Mouse (Mus musculus) megakaryocyte, embryonic 14.5 days (primary cell): ENCODE measurements around the gene Cenph. TPM values are rescaled to one million over a fixed set of nuclear protein-coding genes. Genes with fewer than 3 reads are reported as not detected.

Source experiments
- H3K27me3 ChIP-seq: replicated peaks from 2 replicates; pipeline ENCODE3; 2012; ENCODE audit warnings: inconsistent platforms
- H3K36me3 ChIP-seq: replicated peaks from 2 replicates; pipeline ENCODE3; 2012; ENCODE audit warnings: low read length, inconsistent platforms, mixed read lengths
- H3K4me1 ChIP-seq: 2 replicates; pipeline ENCODE4 v1.6.1; 2012; ENCODE audit warnings: inconsistent platforms
- H3K4me3 ChIP-seq: replicated peaks from 2 replicates; pipeline ENCODE3; 2012; ENCODE audit warnings: moderate library complexity, mild to moderate bottlenecking, inconsistent platforms
- H3K9me3 ChIP-seq: 2 replicates; pipeline ENCODE4 v1.6.1; 2012; ENCODE audit warnings: inconsistent platforms
- FLI1 ChIP-seq: IDR thresholded peaks from 2 replicates; pipeline ENCODE4 v1.6.1; 2012; ENCODE audit warnings: low read length, inconsistent platforms, mixed read lengths
- GATA1 ChIP-seq: IDR thresholded peaks from 3 replicates; pipeline ENCODE4 v1.6.1; 2012; ENCODE audit warnings: mixed read lengths, low read length, inconsistent platforms, borderline replicate concordance
- polyA plus RNA-seq: library from polyadenylated mRNA; stranded (reverse); fragments of >175 nt; gene quantifications from 2 replicates; pipeline ENCODE4 v1.2.3, GENCODE M21; 2012; ENCODE audit warnings: low replicate concordance; ENCODE audit not compliant: insufficient read depth

The Cenph gene
- polyA plus RNA-seq, 1 experiment = 9.2 TPM

GRCm38 (mm10) chr13:100786414-100786867 lies 10.7 kb upstream of the Cenph start, which contains the start of gene Ccnb1:
TSS of gene Ccnb1 (minus strand) at chr13:100786570.
- H3K27me3 ChIP-seq = no peaks in the 10 kb centered on the region
- H3K4me1 ChIP-seq = peaks cover 38% of the 10 kb centered on the region
- no peaks in the 10 kb centered on the region for H3K9me3 ChIP-seq
- TF ChIP-seq GATA1 (no peak), FLI1 (no peak)
- H3K36me3 ChIP-seq = peaks cover 31% of the 10 kb centered on the region
- H3K4me3 ChIP-seq = peak within 1 kb of the TSS; percentile 91

GRCm38 (mm10) chr13:100785806-100786413 lies 10.2 kb upstream of the Cenph start:
- TF ChIP-seq FLI1 (no peak), GATA1 (no peak)
- Histone ChIP-seq H3K36me3 (peaks cover 36% of the 10 kb centered on the region), H3K4me3 (peak overlapping the region; percentile 91), H3K4me1 (peaks cover 38% of the 10 kb centered on the region), H3K9me3 (no peaks in the 10 kb centered on the region), H3K27me3 (no peaks in the 10 kb centered on the region)

- peaks cover 43% of the 10 kb centered on the region for H3K36me3 ChIP-seq
- peaks cover 37% of the 10 kb centered on the region for H3K4me1 ChIP-seq
- TF ChIP-seq FLI1 (no peak), GATA1 (no peak)
- H3K27me3 ChIP-seq = no peaks in the 10 kb centered on the region
- no peaks in the 10 kb centered on the region for H3K9me3 ChIP-seq
- no peak overlapping the region for H3K4me3 ChIP-seq
Measured at GRCm38 (mm10) chr13:100777491-100777890, 1.8 kb upstream of the Cenph start.

GRCm38 (mm10) chr13:100776710-100777109 lies 1.0 kb upstream of the Cenph start:
- Histone ChIP-seq H3K4me3 (peak overlapping the region; percentile 99), H3K27me3 (no peaks in the 10 kb centered on the region), H3K36me3 (peaks cover 41% of the 10 kb centered on the region), H3K4me1 (peaks cover 34% of the 10 kb centered on the region), H3K9me3 (no peaks in the 10 kb centered on the region)
- TF ChIP-seq FLI1 (no peak), GATA1 (no peak)

GRCm38 (mm10) chr13:100776056-100776419 lies 339 bp upstream of the Cenph start:
- H3K4me3 ChIP-seq = peak overlapping the region; percentile 99
- H3K36me3 ChIP-seq = peaks cover 41% of the 10 kb centered on the region
- no peak for TF ChIP-seq GATA1
- no peak for TF ChIP-seq FLI1
- peaks cover 34% of the 10 kb centered on the region for H3K4me1 ChIP-seq
- H3K27me3 ChIP-seq = no peaks in the 10 kb centered on the region
- no peaks in the 10 kb centered on the region for H3K9me3 ChIP-seq

- peaks cover 43% of the 10 kb centered on the region for H3K36me3 ChIP-seq
- peak overlapping the region; percentile 99 for H3K4me3 ChIP-seq
- H3K4me1 ChIP-seq = peaks cover 34% of the 10 kb centered on the region
- TF ChIP-seq GATA1 (no peak), FLI1 (no peak)
- H3K27me3 ChIP-seq = no peaks in the 10 kb centered on the region
- H3K9me3 ChIP-seq = no peaks in the 10 kb centered on the region
Measured at GRCm38 (mm10) chr13:100774704-100775103, 995 bp downstream of the Cenph start.

- Histone ChIP-seq H3K4me1 (peaks cover 42% of the 10 kb centered on the region), H3K4me3 (no peak overlapping the region), H3K9me3 (peaks cover 6% of the 10 kb centered on the region; the same call in 1 of the 2 replicates), H3K36me3 (peaks cover 22% of the 10 kb centered on the region), H3K27me3 (no peaks in the 10 kb centered on the region)
- TF ChIP-seq FLI1 (no peak), GATA1 (no peak)
Measured at GRCm38 (mm10) chr13:100755329-100755728, 20.4 kb downstream of the Cenph start.

- H3K4me1 ChIP-seq = peaks cover 47% of the 10 kb centered on the region
- peaks cover 11% of the 10 kb centered on the region for H3K36me3 ChIP-seq
- H3K4me3 ChIP-seq = no peak overlapping the region
- H3K9me3 ChIP-seq = peaks cover 6% of the 10 kb centered on the region; the same call in 1 of the 2 replicates
- no peaks in the 10 kb centered on the region for H3K27me3 ChIP-seq
- TF ChIP-seq FLI1 (no peak), GATA1 (no peak)
Measured at GRCm38 (mm10) chr13:100754186-100754585, 21.5 kb downstream of the Cenph start.

GRCm38 (mm10) chr13:100753011-100753410 lies 22.7 kb downstream of the Cenph start:
- Histone ChIP-seq H3K9me3 (peaks cover 6% of the 10 kb centered on the region; the same call in 1 of the 2 replicates), H3K27me3 (no peaks in the 10 kb centered on the region), H3K4me1 (peaks cover 47% of the 10 kb centered on the region), H3K4me3 (no peak overlapping the region), H3K36me3 (peaks cover 4% of the 10 kb centered on the region)
- TF ChIP-seq GATA1 (no peak), FLI1 (no peak)

GRCm38 (mm10) chr13:100752529-100752928 lies 23.2 kb downstream of the Cenph start:
- TF ChIP-seq GATA1 = no peak
- no peak for TF ChIP-seq FLI1
- H3K4me1 ChIP-seq = peaks cover 47% of the 10 kb centered on the region
- peaks cover 6% of the 10 kb centered on the region; the same call in 1 of the 2 replicates for H3K9me3 ChIP-seq
- H3K27me3 ChIP-seq = no peaks in the 10 kb centered on the region
- H3K4me3 ChIP-seq = no peak overlapping the region
- H3K36me3 ChIP-seq = peaks cover 4% of the 10 kb centered on the region
